Mouse (Mus musculus) mammary gland, adult 2 months (tissue): ENCODE results near the gene Gca. TPM values are rescaled to one million over a fixed set of nuclear protein-coding genes. Genes with fewer than 3 reads are reported as not detected.

ENCODE experiments used
- polyA plus RNA-seq: library from polyadenylated mRNA; depleted of rRNA; stranded (reverse); fragments of >200 nt; gene quantifications from 2 replicates; pipeline ENCODE4 v1.2.3, GENCODE M21; 2012; ENCODE audit warnings: low replicate concordance; rRNA removed

Gca gene
- 4.0 and 10.9 TPM in 2 replicates for polyA plus RNA-seq

GRCm38 (mm10) chr2:62664135-62664670, at the start of gene Gca:
Gca (plus strand) TSS chr2:62664285.

GRCm38 (mm10) chr2:62646014-62646645, 18.0 kb upstream of the Gca start, which contains the start of gene Ifih1:
Ifih1 (minus strand) TSS chr2:62646255.

Other genes starting within 250 kb of the Gca start
- gene Gcg, start 180.6 kb upstream of the Gca start, polyA plus RNA-seq, result 0.23 TPM in 1 of 2 replicates, not detected in the other
- 5.2 and 22.3 TPM in 2 replicates for gene Fap, start 90.2 kb upstream of the Gca start, polyA plus RNA-seq
- gene Ifih1, start 18.0 kb upstream of the Gca start, polyA plus RNA-seq, result 5.5 and 9.7 TPM in 2 replicates